Mouse (Mus musculus): Measurements from ENCODE around the gene Usp19. TPM values are rescaled to one million over a fixed set of nuclear protein-coding genes. Genes with fewer than 3 reads are reported as not detected.

Usp19 gene
- polyA plus RNA-seq (2014; fragmentation: Illumina TruSeq; extraction: RNeasy Lipid Tissue Mini Kit (QIAGEN cat#74804); ENCODE audit: low read depth, low replicate concordance) = 99.3 TPM

DNA sequence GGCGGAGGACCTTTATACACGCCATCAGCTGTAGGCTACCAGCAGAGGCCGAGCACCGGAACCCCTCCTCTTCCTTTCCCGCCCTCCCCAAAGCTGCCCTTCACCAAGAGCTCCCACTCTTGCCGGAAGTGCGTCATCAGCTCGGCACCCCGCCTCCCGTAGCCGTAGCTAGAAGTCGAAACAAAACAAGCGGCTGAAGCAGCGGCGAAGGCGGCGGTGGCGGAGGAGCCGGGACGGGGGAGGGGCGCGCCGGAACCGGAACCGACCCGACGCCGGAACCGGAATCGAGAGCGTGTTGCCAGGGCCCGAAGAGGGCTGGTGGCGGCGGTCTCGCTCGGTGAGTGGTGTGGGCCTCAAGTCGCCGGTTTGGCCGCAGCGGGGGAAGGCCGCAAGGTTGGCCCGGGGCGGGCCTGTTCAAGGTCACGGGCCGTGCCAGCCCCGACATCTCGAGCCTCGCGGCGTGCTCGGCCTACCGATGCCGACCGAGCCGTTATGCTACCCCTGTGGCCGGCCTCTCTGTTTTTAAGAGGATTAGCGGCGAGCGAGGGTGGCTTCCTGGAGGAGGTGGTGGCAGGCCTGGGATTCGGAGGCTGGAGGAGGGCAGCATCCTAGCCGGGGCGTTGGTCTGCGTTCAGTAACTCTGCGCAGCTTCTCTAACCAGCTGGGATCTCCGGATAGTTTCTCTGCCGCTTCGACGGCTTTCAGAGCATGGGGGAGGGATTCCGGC, at the start of gene Usp19:
Gene Usp19 (plus strand): TSS at position 44 of the 727 bp plus-strand sequence.

GRCm38 (mm10) chr9:108460319-108461178, 29.9 kb upstream of the Usp19 start, which contains the start of gene Ccdc71:
Ccdc71 (plus strand) TSS chr9:108460527.

GRCm38 (mm10) chr9:108461181-108461631, 29.2 kb upstream of the Usp19 start, which contains the start of gene Klhdc8b:
Klhdc8b (minus strand) TSS chr9:108461581.

DNA sequence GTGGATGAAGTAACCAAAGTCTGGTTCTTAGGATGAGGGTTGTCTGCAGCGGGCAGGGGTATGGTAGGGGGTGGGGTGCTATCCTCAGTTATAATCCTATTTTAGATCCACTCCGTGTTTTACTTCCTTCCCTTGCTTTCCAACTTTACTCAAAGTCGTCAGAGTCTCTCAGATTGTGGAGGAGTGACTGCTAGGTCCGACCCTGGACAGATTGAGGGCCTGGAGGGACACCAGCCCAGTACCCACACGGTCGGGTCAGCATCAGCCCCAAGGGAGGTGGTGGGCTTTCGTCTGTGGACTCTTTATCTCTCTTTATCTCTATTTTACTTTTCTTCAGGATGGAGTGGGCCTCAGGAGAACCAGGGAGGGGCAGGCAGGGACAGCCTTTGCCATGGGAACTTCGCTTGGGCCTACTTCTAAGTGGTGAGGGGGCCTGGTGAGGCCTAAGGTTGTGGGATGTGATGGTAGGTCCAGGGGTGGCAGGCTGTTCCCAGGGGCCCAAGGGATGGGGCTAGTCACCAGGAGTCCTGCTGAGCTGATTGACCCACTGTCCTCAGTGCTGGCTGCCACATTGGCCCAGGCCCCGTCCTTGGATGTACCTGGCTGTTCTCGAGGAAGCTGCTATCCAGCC, 10.6 kb upstream of the Usp19 start, which contains the start of gene Lamb2:
Gene Lamb2 (plus strand): TSS at position 16 of the 631 bp plus-strand sequence.

DNA sequence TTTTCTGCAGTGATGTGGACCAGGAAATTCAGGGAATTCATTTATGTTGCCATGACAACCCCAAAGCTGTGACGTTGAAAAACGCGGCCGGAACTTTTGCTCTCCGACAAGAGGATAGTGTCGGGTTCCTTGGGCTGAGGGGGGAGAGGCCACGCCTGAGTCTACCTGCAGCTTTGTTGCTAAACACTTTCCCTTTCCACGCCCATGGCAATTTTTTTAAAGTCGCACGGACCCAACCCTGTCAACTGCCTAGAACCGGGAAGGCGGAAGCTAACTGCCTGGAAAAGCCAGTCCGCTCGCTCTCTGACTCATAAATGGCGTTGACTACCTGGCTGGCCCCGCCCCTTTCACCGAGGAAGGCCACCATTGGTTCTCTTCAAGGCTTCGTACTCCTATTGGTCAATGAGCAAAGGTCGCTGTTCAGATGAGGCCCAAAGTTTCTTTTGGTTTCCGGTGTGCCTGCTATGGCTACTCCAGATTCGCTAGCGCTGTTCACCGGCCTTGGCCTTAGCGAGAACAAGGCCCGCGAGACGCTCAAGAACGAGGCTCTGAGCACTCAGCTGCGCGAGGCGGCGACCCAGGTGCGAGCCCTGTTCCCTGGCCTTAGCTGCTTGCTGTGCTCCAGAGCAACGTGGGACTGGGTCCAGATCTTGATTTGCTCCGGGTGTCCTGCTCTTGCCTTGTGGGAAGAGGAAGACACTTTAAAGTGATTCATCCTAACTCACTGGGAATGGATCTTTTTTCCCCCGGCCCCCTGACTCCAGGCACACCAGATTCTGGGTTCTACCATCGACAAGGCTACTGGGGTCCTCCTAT, 17.4 kb downstream of the Usp19 start, which contains the start of gene Qars:
Gene Qars (plus strand): TSS at position 88 of the 816 bp plus-strand sequence.

DNA sequence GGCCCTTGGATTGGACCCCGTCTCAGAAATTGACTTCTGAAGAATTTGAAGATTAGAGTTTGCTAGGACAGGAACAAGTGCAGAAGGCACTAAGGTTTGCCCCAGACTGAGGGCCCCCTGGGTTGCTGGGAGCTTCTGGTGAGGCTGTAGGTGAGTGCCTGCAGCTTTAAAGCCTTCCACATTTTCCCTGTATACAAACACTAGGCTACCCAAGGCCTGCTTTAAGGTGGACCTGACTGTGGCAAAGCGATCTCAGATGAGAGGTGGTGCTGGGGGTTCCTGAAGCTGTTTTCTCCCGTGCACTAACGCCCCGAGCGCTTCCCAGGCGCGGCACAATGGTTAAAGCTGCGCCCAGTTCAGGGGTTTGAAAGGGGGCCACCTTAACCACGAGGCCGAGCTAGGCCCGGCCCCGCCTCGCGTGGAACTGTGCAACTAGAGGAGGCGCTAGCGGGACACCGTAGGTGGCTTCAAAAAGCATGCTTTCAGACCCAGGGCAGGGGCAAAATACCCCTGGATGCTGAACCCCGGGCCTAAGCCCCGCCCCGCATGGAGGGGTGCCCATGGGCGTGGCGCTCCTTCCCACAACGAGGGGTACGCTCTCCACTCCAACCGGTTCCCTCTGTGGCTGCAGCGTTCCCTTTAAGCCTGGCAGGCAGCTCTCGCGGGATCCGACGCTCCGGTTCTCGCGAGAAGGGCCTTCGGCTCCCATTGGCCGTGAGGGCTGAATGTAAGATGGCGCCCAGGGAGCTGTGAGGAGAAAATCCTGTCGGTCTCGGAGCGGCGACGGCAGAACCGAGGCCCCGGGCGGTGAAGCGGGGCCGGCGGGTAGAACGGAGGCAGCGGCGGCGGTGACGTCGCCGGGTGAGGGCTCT, 26.2 kb downstream of the Usp19 start, which contains the start of gene Qrich1:
Gene Qrich1 (plus strand): TSS at position 427 of the 872 bp plus-strand sequence.

Other genes starting within 250 kb of the Usp19 start
- 101 TPM for gene Dag1, start 226.6 kb upstream of the Usp19 start, polyA plus RNA-seq (2014; fragmentation: Illumina TruSeq; extraction: RNeasy Lipid Tissue Mini Kit (QIAGEN cat#74804); ENCODE audit: low read depth, low replicate concordance)
- 30.2 TPM for gene Nicn1, start 200.2 kb upstream of the Usp19 start, polyA plus RNA-seq (2014; fragmentation: Illumina TruSeq; extraction: RNeasy Lipid Tissue Mini Kit (QIAGEN cat#74804); ENCODE audit: low read depth, low replicate concordance)
- 35.7 TPM for gene Amt, start 193.7 kb upstream of the Usp19 start, polyA plus RNA-seq (2014; fragmentation: Illumina TruSeq; extraction: RNeasy Lipid Tissue Mini Kit (QIAGEN cat#74804); ENCODE audit: low read depth, low replicate concordance)
- 287 TPM for gene Rhoa, start 184.5 kb upstream of the Usp19 start, polyA plus RNA-seq (2014; fragmentation: Illumina TruSeq; extraction: RNeasy Lipid Tissue Mini Kit (QIAGEN cat#74804); ENCODE audit: low read depth, low replicate concordance)
- 60.6 TPM for gene Tcta, start 184.4 kb upstream of the Usp19 start, polyA plus RNA-seq (2014; fragmentation: Illumina TruSeq; extraction: RNeasy Lipid Tissue Mini Kit (QIAGEN cat#74804); ENCODE audit: low read depth, low replicate concordance)
- 621 TPM for gene Gpx1, start 151.7 kb upstream of the Usp19 start, polyA plus RNA-seq (2014; fragmentation: Illumina TruSeq; extraction: RNeasy Lipid Tissue Mini Kit (QIAGEN cat#74804); ENCODE audit: low read depth, low replicate concordance)
- gene Usp4, start 142.7 kb upstream of the Usp19 start, polyA plus RNA-seq (2014; fragmentation: Illumina TruSeq; extraction: RNeasy Lipid Tissue Mini Kit (QIAGEN cat#74804); ENCODE audit: low read depth, low replicate concordance) = 60.8 TPM
- gene 1700102P08Rik, start 97.8 kb upstream of the Usp19 start, polyA plus RNA-seq (2014; fragmentation: Illumina TruSeq; extraction: RNeasy Lipid Tissue Mini Kit (QIAGEN cat#74804); ENCODE audit: low read depth, low replicate concordance) = 2.5 TPM
- 0.40 TPM for gene Ccdc36, start 62.1 kb upstream of the Usp19 start, polyA plus RNA-seq (2014; fragmentation: Illumina TruSeq; extraction: RNeasy Lipid Tissue Mini Kit (QIAGEN cat#74804); ENCODE audit: low read depth, low replicate concordance)
- gene BC048562, start 54.1 kb upstream of the Usp19 start, polyA plus RNA-seq (2014; fragmentation: Illumina TruSeq; extraction: RNeasy Lipid Tissue Mini Kit (QIAGEN cat#74804); ENCODE audit: low read depth, low replicate concordance) = 1.6 TPM
- gene Ccdc71, start 30.1 kb upstream of the Usp19 start, polyA plus RNA-seq (2014; fragmentation: Illumina TruSeq; extraction: RNeasy Lipid Tissue Mini Kit (QIAGEN cat#74804); ENCODE audit: low read depth, low replicate concordance) = 20.1 TPM
- 61.8 TPM for gene Klhdc8b, start 29.0 kb upstream of the Usp19 start, polyA plus RNA-seq (2014; fragmentation: Illumina TruSeq; extraction: RNeasy Lipid Tissue Mini Kit (QIAGEN cat#74804); ENCODE audit: low read depth, low replicate concordance)
- 122 TPM for gene Lamb2, start 10.9 kb upstream of the Usp19 start, polyA plus RNA-seq (2014; fragmentation: Illumina TruSeq; extraction: RNeasy Lipid Tissue Mini Kit (QIAGEN cat#74804); ENCODE audit: low read depth, low replicate concordance)
- 126 TPM for gene Qars, start 17.1 kb downstream of the Usp19 start, polyA plus RNA-seq (2014; fragmentation: Illumina TruSeq; extraction: RNeasy Lipid Tissue Mini Kit (QIAGEN cat#74804); ENCODE audit: low read depth, low replicate concordance)
- 68.9 TPM for gene Qrich1, start 26.2 kb downstream of the Usp19 start, polyA plus RNA-seq (2014; fragmentation: Illumina TruSeq; extraction: RNeasy Lipid Tissue Mini Kit (QIAGEN cat#74804); ENCODE audit: low read depth, low replicate concordance)
- 69.1 TPM for gene Impdh2, start 69.7 kb downstream of the Usp19 start, polyA plus RNA-seq (2014; fragmentation: Illumina TruSeq; extraction: RNeasy Lipid Tissue Mini Kit (QIAGEN cat#74804); ENCODE audit: low read depth, low replicate concordance)
- 29.0 TPM for gene Ndufaf3, start 76.8 kb downstream of the Usp19 start, polyA plus RNA-seq (2014; fragmentation: Illumina TruSeq; extraction: RNeasy Lipid Tissue Mini Kit (QIAGEN cat#74804); ENCODE audit: low read depth, low replicate concordance)
- 95.8 TPM for gene Dalrd3, start 79.3 kb downstream of the Usp19 start, polyA plus RNA-seq (2014; fragmentation: Illumina TruSeq; extraction: RNeasy Lipid Tissue Mini Kit (QIAGEN cat#74804); ENCODE audit: low read depth, low replicate concordance)
- gene Wdr6, start 88.1 kb downstream of the Usp19 start, polyA plus RNA-seq (2014; fragmentation: Illumina TruSeq; extraction: RNeasy Lipid Tissue Mini Kit (QIAGEN cat#74804); ENCODE audit: low read depth, low replicate concordance) = 39.9 TPM
- 7.0 TPM for gene P4htm, start 107.1 kb downstream of the Usp19 start, polyA plus RNA-seq (2014; fragmentation: Illumina TruSeq; extraction: RNeasy Lipid Tissue Mini Kit (QIAGEN cat#74804); ENCODE audit: low read depth, low replicate concordance)
- 41.7 TPM for gene Arih2, start 158.8 kb downstream of the Usp19 start, polyA plus RNA-seq (2014; fragmentation: Illumina TruSeq; extraction: RNeasy Lipid Tissue Mini Kit (QIAGEN cat#74804); ENCODE audit: low read depth, low replicate concordance)
- gene Slc25a20, start 171.5 kb downstream of the Usp19 start, polyA plus RNA-seq (2014; fragmentation: Illumina TruSeq; extraction: RNeasy Lipid Tissue Mini Kit (QIAGEN cat#74804); ENCODE audit: low read depth, low replicate concordance) = 38.7 TPM
- gene Prkar2a, start 198.7 kb downstream of the Usp19 start, polyA plus RNA-seq (2014; fragmentation: Illumina TruSeq; extraction: RNeasy Lipid Tissue Mini Kit (QIAGEN cat#74804); ENCODE audit: low read depth, low replicate concordance) = 35.5 TPM